Mouse (Mus musculus) left cerebral cortex, postnatal 4 days (tissue): ENCODE data around the gene Mtfmt. TPM values are rescaled to one million over a fixed set of nuclear protein-coding genes. Genes with fewer than 3 reads are reported as not detected.
A peak's percentile ranks its signal among the peaks of the same experiment; 100 is the strongest.

Experiments
- DNase-seq: peaks from one replicate; pipeline ENCODE4 v3.0.0-alpha.2; 2022
- intact Hi-C: fragments of 180-260 bp; cut with DNase I; formaldehyde crosslinking; loops from one replicate; pipeline ENCODE4 v1.15.1; 2025
- total RNA-seq, 2 experiments: library from RNA; stranded (reverse); gene quantifications; 2 replicates each; pipeline ENCODE4 v1.2.3; 2021

The Mtfmt gene
- total RNA-seq, 2 experiments from 2014 or later: 22.7 to 23.1 TPM

DNA sequence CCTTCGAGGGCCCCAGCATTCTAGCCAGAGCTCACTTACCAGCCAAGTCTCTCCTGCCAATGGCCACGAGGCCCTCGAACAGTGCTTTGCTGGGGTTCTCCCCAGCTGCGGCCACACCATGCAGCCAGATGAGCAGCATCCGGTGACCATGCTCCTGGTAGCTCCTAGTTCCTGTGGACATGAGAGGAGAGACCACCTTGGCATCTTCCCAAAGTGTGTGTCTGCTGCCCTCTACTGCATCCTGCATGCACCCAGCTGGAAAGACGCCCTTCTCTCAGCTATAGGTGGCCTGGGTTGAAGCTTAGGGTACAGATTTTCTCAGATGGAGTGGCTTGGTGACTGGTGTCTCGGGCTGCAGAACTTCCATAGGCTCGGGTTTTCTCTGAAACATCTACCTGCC is 66.6 kb downstream of the Mtfmt start:
- peak; percentile 58 for DNase-seq
- intact Hi-C loops: no loop called here

Other genes with a start within 250 kb of the Mtfmt start
- gene Parp16, start 240.4 kb upstream of the Mtfmt start, total RNA-seq: 1 to 10 TPM; 5.8 to 6.9 TPM
- not detected for gene Cilp, start 170.6 kb upstream of the Mtfmt start, total RNA-seq
- 10 to 100 TPM; 26.0 to 27.4 TPM for gene Clpx, start 141.5 kb upstream of the Mtfmt start, total RNA-seq
- 10 to 100 TPM; 24.6 to 24.7 TPM for gene Pdcd7, start 89.7 kb upstream of the Mtfmt start, total RNA-seq
- gene Ubap1l, start 74.7 kb upstream of the Mtfmt start, total RNA-seq: 1 to 10 TPM; 4.2 to 5.3 TPM
- gene Kbtbd13, start 44.1 kb upstream of the Mtfmt start, total RNA-seq: under 1 TPM; 0.18 to 0.36 TPM
- 1 to 10 TPM; 4.3 to 4.4 TPM for gene Rasl12, start 37.3 kb upstream of the Mtfmt start, total RNA-seq
- gene Slc51b, start 12.8 kb upstream of the Mtfmt start, total RNA-seq: not detected
- gene Spg21, start 25.2 kb downstream of the Mtfmt start, total RNA-seq: 10 to 100 TPM; 49.8 to 51.5 TPM
- gene Ankdd1a, start 84.4 kb downstream of the Mtfmt start, total RNA-seq: 1 to 10 TPM; 1.3 to 2.1 TPM
- gene Plekho2, start 144.3 kb downstream of the Mtfmt start, total RNA-seq: 1 to 10 TPM; 6.1 to 7.0 TPM
- 1 to 10 TPM; 1.7 to 1.9 TPM for gene Pif1, start 151.4 kb downstream of the Mtfmt start, total RNA-seq
- 1 to 10 TPM; 1.8 to 2.4 TPM for gene Rbpms2, start 193.9 kb downstream of the Mtfmt start, total RNA-seq
- gene Oaz2, start 232.2 kb downstream of the Mtfmt start, total RNA-seq: 100 to 1,000 TPM; 202 to 211 TPM